Mouse (Mus musculus): ENCODE data around the gene BC016579. TPM values are rescaled to one million over a fixed set of nuclear protein-coding genes. Genes with fewer than 3 reads are reported as not detected.

Gene BC016579
- total RNA-seq (2021) = under 1 TPM; 0.15 to 0.21 TPM
- long read RNA-seq, experiment 1 = 0 reads
- long read RNA-seq, experiment 2 = 0 reads

GRCm38 (mm10) chr16:45653934-45654332 lies at the start of gene BC016579:
Gene BC016579, minus strand, starts transcription at chr16:45654068.
- intact Hi-C loops (cut with DNase I) = no loop called here
- no peak for DNase-seq (ENCODE audit: low spot score in 2 of 2)

GRCm38 (mm10) chr16:45699301-45699700 lies 45.4 kb upstream of the BC016579 start:
- DNase-seq (ENCODE audit: low spot score in 2 of 2) = no peak
- intact Hi-C loops (cut with DNase I) = no loop called here

GRCm38 (mm10) chr16:45697996-45698395 lies 44.1 kb upstream of the BC016579 start:
- DNase-seq (ENCODE audit: low spot score in 2 of 2) = no peak

GRCm38 (mm10) chr16:45695445-45696160 lies 41.7 kb upstream of the BC016579 start:
- intact Hi-C loops (cut with DNase I) = no loop called here
- DNase-seq (ENCODE audit: low spot score in 2 of 2) = no peak

More at GRCm38 (mm10) chr16:45697996-45698395, 44.1 kb upstream of the BC016579 start:
- intact Hi-C loops (cut with DNase I) = no loop called here

- no peak for DNase-seq (ENCODE audit: low spot score in 2 of 2)
- intact Hi-C loops (cut with DNase I) = no loop called here
Observed at GRCm38 (mm10) chr16:45693558-45693957, 39.7 kb upstream of the BC016579 start, which contains the start of gene Tmprss7. Gene Tmprss7, minus strand, starts transcription at chr16:45693658.

- DNase-seq (ENCODE audit: low spot score in 2 of 2) = peak in 1 of 2 experiments; percentile 26
- intact Hi-C loops (cut with DNase I) = no loop called here
Observed at GRCm38 (mm10) chr16:45692851-45693250, 39.0 kb upstream of the BC016579 start.

GRCm38 (mm10) chr16:45690178-45690577 lies 36.3 kb upstream of the BC016579 start:
- DNase-seq (ENCODE audit: low spot score in 2 of 2) = peak; percentile 69 to 77
- intact Hi-C loops (cut with DNase I) = no loop called here

GRCm38 (mm10) chr16:45686833-45687232 lies 33.0 kb upstream of the BC016579 start:
- no peak for DNase-seq (ENCODE audit: low spot score in 2 of 2)
- intact Hi-C loops (cut with DNase I) = loop anchor here (10.0 kb wide), 1 partner anchor 128 kb away; no protein-coding TSS in a partner anchor

- intact Hi-C loops (cut with DNase I) = loop anchor here (2.0 to 10.0 kb wide), 2 partner anchors 40 to 130 kb away; partner anchors contain the start of gene Tagln3
- DNase-seq (ENCODE audit: low spot score in 2 of 2) = peak; percentile 37 to 56
Observed at GRCm38 (mm10) chr16:45685295-45685694, 31.4 kb upstream of the BC016579 start.

- intact Hi-C loops (cut with DNase I) = loop anchor here (2.0 to 10.0 kb wide), 2 partner anchors 40 to 130 kb away; partner anchors contain the start of gene Tagln3
- peak; percentile 58 to 83 for DNase-seq (ENCODE audit: low spot score in 2 of 2)
Observed at GRCm38 (mm10) chr16:45684815-45685214, 30.9 kb upstream of the BC016579 start.

- peak; percentile 39 to 50 for DNase-seq (ENCODE audit: low spot score in 2 of 2)
- intact Hi-C loops (cut with DNase I) = no loop called here
Observed at GRCm38 (mm10) chr16:45676462-45676861, 22.6 kb upstream of the BC016579 start.

- no peak for DNase-seq (ENCODE audit: low spot score in 2 of 2)
Observed at GRCm38 (mm10) chr16:45670005-45670404, 16.1 kb upstream of the BC016579 start.

DNA sequence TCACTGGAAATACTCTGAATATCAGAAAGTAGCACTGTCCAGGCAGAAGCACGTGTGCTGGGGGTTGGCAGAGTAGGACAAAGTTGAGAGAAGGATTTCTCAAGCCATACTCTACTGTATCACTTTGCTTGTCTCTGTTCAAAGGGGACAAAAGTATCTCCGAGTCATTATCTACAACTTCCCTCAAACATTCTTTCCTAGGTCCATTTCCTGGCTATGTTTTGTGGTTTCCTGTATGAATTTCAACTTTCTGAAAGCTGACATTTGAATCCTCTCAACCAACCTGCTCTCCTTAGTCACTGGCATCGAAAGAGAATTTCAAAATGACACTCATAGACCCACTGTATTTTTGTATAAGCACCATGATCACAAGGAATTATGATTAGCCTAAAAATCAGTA lies 14.3 kb upstream of the BC016579 start:
- DNase-seq (ENCODE audit: low spot score in 2 of 2) = no peak
- intact Hi-C loops (cut with DNase I) = no loop called here

More at GRCm38 (mm10) chr16:45670005-45670404, 16.1 kb upstream of the BC016579 start:
- intact Hi-C loops (cut with DNase I) = no loop called here

DNA sequence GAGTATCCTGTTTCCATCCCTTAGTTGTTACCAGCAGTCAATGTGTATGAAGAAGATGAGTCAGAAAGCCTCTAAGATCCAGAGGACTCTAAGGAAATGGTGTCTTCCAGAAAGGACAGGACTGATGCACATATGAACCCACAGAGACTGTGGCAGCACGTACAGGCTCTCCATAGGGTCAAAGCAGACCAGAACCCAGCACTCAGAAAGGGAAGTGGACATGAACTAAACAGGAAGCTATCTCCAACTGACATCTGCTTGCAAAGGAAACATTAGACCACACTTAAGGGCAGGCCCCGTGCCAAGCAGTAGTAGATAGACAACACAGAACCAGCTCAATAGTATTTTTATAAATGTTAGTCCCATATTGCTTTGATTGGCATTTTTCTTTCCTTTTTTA lies 12.3 kb upstream of the BC016579 start:
- no peak for DNase-seq (ENCODE audit: low spot score in 2 of 2)
- intact Hi-C loops (cut with DNase I) = no loop called here

DNA sequence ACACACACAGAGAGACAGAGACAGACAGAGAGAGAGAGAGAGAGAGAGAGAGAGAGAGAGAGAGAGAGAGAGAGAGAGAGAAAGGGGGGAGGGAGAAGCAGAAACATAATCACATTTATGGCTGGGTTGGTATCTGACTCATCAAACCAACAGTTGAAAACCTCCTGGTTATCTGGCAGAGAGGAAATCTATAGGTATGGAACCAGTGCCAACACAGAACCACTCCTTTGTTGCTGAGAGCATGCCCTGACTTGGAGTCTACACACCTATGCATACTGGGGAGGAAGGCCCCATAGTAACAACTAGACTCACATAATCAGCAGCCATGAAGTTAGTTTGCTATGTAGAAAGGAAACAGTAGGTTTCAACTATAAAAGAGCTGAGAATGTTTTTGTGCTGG lies 8.5 kb upstream of the BC016579 start:
- intact Hi-C loops (cut with DNase I) = no loop called here
- no peak for DNase-seq (ENCODE audit: low spot score in 2 of 2)

GRCm38 (mm10) chr16:45659596-45659995 lies 5.7 kb upstream of the BC016579 start:
- intact Hi-C loops (cut with DNase I) = no loop called here
- peak; percentile 22 to 28 for DNase-seq (ENCODE audit: low spot score in 2 of 2)

GRCm38 (mm10) chr16:45658248-45658647 lies 4.4 kb upstream of the BC016579 start:
- no peak for DNase-seq (ENCODE audit: low spot score in 2 of 2)
- intact Hi-C loops (cut with DNase I) = no loop called here

- intact Hi-C loops (cut with DNase I) = no loop called here
- no peak for DNase-seq (ENCODE audit: low spot score in 2 of 2)
Observed at GRCm38 (mm10) chr16:45657574-45658159, 3.8 kb upstream of the BC016579 start.

GRCm38 (mm10) chr16:45654465-45654864 lies 597 bp upstream of the BC016579 start:
- no peak for DNase-seq (ENCODE audit: low spot score in 2 of 2)
- intact Hi-C loops (cut with DNase I) = no loop called here

Data from left cerebral cortex, postnatal 14 days (tissue).